Mouse (Mus musculus): ENCODE data around the gene Anapc11.
A peak's percentile ranks its signal among the peaks of the same experiment; 100 is the strongest.

Anapc11 gene

DNA sequence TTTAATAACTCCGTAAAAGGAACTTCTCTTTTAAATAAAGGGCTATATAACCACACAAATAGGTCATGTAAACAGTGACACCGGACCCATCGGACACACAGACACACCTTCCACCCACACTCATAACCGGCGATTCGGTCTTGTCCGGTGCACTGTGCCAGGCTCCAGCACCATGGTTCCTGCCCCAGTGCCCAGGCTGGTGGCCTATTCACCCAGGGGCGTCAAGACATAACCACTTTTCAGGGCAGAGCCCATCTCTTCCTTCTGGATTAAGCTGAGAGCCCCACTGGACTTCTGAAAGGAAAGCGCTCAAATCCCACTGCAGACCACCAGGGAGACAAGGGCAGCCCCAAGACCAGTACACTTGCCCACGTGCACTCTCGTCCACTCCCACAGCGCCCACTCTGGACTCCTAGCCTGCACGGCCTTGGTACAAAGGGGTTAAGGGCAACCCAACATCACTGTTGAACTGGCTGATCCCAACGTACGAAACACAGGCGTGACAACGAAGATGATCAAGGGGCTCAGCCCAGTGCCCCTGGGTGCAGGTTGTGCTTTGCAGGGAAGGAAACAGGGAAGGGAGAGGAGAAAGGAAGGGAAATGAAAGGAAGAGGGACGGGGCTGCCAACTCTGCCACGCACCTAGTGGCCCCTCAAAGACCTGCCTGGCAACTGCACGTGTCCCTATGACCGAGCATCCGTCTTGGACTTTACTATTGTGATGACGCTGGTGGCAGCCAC lies 30.6 kb downstream of the Anapc11 start:
- DNase-seq: peak; percentile 47

- peak; percentile 58 for DNase-seq
These were observed 31.1 kb downstream of the Anapc11 start for GRCm38 (mm10) chr11:120629341-120629730.

DNA sequence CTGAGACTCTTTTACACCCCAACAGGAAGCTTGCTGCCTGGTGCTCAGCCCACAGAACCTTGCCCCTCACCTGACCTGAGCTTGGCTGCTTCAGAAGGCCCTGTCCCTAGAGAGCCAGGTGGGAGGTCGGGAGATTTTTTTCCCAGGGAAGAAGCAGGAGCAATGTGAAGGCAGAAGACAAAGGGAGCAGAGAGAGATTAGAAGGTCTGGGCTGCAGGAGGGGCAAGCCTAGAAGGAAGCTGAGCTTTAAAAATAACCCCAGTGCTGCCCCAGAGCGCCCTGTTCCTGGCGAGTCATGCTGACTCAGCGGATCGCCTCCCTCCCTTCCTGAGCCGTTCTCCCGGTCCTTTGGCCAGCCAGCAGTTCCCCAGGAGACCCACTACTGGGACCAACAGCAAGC lies 31.7 kb downstream of the Anapc11 start:
- peak; percentile 40 for DNase-seq

- DNase-seq: peak; percentile 46
These were observed 32.2 kb downstream of the Anapc11 start for GRCm38 (mm10) chr11:120630401-120630871.

DNA sequence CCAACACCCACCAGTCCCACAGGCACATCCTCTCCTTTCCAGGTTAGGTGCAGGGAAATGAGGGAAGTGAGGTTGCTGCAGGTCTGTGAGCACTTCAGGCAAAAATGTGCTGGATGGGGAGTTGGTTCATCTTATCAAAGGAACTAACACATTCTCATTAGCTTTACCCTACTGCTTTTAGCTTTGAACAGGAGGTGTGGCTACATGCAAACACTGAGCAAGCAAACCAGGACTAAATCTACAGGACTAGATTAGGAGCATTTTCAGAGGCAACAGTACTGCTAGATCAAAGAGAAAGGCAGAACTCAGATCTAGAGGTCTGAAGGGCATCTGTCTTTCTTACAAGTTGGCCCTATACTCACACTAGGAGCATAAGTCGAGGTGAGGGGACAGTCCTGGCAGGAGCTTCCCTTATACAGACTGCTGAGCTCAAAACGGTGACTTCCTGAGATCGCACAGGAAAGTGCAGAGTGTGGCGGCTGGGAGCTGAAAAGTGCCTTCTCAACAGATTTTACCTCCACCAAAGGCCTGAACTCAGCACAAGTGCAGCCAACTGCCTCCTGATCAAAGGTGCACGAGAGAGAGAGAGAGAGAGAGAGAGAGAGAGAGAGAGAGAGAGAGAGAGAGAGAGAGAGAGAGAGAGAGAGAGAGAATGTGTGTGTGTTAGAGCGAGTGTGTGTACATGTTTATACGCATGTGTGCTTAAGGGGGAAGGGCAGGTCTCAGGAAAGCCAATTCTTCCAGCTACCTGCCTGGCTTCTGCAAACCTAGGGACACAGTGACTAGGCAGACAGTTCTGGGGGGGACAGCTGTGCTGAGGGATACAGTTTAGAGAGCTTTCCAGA lies 32.9 kb downstream of the Anapc11 start:
- DNase-seq: no peak

DNA sequence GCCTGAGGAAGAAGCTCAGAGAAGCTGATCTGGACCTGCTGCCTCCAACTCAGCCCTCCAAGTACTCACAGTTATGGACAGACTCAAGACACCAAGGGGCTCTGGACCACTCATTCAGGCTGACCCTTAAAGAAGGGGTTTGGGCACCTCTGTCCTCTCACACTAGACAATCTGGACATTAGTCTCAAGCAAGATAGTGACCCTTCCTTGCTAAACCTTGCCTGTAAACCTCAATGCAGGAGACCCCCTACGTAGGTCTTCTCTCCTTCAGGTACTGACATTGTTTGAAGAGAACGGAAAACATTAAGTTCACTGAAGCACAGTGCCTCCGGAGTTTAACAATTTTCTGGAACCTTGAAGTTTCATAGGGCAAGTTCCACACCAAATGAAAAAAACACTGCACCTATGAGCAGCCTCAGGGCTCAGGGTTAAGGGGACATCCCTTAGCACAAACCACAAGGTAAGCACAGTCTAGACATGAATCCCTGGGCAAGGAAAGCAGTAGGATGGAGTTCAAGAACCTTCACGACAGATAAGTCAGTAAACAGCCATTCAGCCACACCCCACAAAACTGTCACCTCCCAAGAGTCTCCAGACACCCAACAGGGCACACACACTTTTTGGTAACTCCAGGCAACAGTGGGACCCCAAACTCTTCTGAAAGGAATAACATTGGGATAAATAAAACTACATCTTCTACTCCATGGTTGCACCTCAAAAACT lies 33.7 kb downstream of the Anapc11 start:
- no peak for DNase-seq

- peak; percentile 76 for DNase-seq
These were observed 34.6 kb downstream of the Anapc11 start for GRCm38 (mm10) chr11:120632559-120633519.

- peak; percentile 93 for DNase-seq
These were observed 35.5 kb downstream of the Anapc11 start, which contains the start of gene Mafg for GRCm38 (mm10) chr11:120633520-120634343. Gene Mafg, minus strand, starts transcription at chr11:120633600.

DNA sequence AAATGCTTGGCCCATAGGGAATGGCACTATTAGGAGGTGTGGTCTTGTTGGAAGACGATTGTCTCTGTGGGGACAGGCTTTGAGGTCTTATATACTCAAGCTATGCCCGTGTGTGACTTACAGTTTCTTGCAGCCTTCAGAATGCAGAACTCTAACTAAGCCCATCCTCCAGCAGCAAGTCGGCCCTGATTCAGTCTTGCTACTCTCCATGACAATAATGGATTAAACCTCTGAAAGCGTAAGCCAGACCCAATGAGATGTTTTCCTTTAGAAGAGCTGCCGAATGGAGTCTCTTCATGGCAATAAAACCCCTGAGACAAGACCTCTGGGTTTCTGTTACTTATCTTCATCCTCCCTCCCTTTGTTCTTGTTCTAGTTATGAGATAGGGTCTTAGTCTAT lies 36.6 kb downstream of the Anapc11 start:
- no peak for DNase-seq

DNA sequence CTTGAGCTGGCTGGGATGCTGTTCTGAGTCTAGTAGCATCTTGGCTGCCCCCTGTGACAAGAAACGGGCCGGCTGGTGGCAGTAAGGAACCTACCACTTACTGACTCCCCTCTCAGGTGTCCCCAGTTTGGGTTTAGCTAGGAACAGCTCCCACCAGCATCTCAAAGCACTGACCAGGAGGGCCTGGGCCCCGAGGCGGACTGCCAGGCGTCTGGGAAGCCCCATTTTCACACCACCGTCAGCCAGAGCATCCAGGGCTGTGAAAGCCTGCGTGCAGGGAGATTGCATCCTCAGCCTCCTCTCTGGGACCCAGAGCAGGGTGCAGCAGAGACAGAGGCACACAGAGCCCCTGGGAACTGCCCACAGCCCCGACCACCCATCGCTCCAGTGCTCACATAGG lies 43.0 kb downstream of the Anapc11 start:
- no peak for DNase-seq

DNA sequence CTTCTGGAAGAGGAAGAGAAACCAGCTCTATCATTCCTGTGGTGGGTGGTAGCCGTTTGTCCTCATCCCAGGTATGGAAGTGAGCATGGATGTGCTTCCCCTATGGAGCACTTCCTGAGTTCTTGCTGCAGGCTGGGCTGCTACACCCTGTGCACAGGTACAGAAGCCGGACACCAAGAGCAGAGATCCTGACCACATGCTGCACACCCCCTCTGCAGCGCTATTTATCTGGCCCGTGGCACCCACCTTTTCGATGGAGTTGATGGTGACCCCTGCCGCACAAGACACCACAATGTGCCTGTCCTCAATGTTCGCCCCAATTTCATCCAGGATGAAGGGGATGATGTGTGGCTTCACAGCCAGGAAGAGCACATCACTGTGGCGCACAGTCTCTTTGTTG lies 43.6 kb downstream of the Anapc11 start:
- DNase-seq: no peak

DNA sequence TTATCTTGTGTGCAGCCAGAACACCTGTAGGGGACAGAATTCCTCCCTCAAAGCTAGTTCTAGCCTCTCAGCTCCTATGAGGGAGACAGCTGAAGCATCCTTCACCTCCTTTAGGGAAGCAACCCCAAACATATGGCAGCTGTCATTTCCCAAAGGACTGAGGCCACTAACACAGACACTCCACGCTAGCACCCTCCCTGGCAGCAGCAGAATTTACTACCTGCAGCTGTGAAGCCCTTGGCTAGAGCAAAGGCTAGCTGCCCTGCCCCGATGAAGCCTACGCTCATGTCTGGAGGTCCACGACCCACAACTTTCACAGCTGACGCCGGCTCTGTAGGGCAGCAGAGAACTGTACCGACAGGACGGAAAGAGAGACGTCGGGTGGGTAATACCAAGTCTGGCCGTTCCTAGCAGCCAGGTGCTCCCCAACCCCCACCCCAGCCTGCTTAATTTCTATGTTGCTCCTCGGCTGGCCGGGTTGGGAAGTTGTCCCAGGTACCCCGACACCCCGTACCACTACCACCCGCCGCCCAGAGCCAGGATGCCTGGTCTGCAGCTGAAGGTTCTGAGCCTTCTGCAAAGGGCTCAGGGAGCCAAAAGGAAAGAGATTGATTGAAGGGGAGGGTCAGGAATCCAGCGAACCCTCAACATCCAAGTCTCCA lies 44.8 kb downstream of the Anapc11 start:
- no peak for DNase-seq

- peak; percentile 91 for DNase-seq
These were observed 45.4 kb downstream of the Anapc11 start, which contains the start of gene Pycr1 for GRCm38 (mm10) chr11:120643601-120643987. Gene Pycr1, minus strand, starts transcription at chr11:120643769.

- DNase-seq: no peak
These were observed 49.0 kb downstream of the Anapc11 start for GRCm38 (mm10) chr11:120647047-120647830.

GRCm38 (mm10) chr11:120648001-120648476 lies 49.8 kb downstream of the Anapc11 start, which contains the start of gene Myadml2:
Gene Myadml2, minus strand, starts transcription at chr11:120648158.
- peak; percentile 68 for DNase-seq

GRCm38 (mm10) chr11:120651872-120652271 lies 53.7 kb downstream of the Anapc11 start:
- no peak for DNase-seq

- DNase-seq: no peak
These were observed 56.5 kb downstream of the Anapc11 start for GRCm38 (mm10) chr11:120654741-120655140.

GRCm38 (mm10) chr11:120657301-120657700 lies 59.1 kb downstream of the Anapc11 start:
- no peak for DNase-seq

Measured in cerebellum, adult 11-12 months (tissue).